8 mouse cellular contexts compared by ENCODE assay signal in the genomic region with DNA sequence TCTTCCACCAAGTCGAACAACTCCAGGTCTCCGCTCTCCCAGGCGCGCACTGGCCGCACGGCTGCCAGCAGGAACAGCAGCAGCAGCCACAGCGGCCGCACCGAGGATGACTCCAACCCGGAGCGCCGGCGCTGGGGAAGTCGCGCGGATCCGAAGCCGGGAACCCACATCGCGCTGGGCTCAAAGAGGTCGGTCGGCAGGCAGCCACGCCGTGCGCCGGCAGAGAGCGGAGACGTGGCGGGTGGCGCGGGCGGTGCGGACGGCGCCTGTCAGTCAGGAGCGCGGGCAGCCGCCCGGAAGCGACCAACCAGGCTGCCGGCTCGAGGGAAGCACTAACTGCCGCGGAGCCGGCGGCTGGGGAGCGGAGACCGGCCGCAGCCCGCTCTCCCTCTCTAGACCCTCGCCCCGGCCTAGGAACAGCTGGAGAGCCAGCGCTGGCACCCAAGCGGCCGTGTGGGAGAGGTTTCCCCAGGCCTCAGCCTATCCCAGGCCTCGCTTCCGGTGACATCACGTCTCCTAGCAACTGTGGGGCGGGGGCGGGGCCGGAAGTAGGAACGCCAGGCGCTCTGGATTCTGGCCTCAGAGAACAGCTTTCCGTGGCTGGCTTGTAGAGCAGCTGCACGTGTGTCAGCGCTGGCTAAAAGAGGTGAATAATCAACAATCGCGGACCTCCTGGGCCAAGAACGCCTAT. TPM values are rescaled to one million over a fixed set of nuclear protein-coding genes. Genes with fewer than 3 reads are reported as not detected.
A peak's percentile ranks its signal among the peaks of the same experiment; 100 is the strongest.
DNase-seq lines count a peak whose midpoint lies in the region; ATAC-seq and TF ChIP-seq lines count a peak whose summit lies in the region.

A gene (minus strand): TSS at position 500 of the 691 bp plus-strand sequence.

- peak; percentile 96 for DNase-seq in 416B (ENCODE audit: low read depth)
- DNase-seq in heart, adult 8-10 months (ENCODE audit: low spot score), result peak; percentile 85
- peak; percentile 91 for DNase-seq in kidney, adult 9 months
- peak; percentile 96 for DNase-seq in limb, embryonic 14.5 days (ENCODE audit: low spot score)
- peak; percentile 98 for DNase-seq in midbrain, postnatal 0 days (ENCODE audit: low spot score)
- peak; percentile 65 to 77 for DNase-seq in spleen, postnatal 14 days (ENCODE audit: low spot score in 2 of 2)

- no peaks in the 10 kb centered on the region for H3K36me3 ChIP-seq in embryonic facial prominence, embryonic 15.5 days
- H3K36me3 ChIP-seq in limb, embryonic 14.5 days (ENCODE audit: control insufficient read depth, insufficient read depth, low read length), result no peaks in the 10 kb centered on the region
- H3K36me3 ChIP-seq in midbrain, postnatal 0 days (ENCODE audit: insufficient read depth, low read length), result no peaks in the 10 kb centered on the region

- WGBS in bone marrow, adult 2 months, result under 1% methylated on average over 69 of the region's 69 CpGs
- WGBS in embryonic facial prominence, embryonic 15.5 days, result under 1% methylated on average over 69 of the region's 69 CpGs
- under 1% methylated on average over 54 of the region's 69 CpGs for WGBS in limb, embryonic 14.5 days
- under 1% methylated on average over 67 of the region's 69 CpGs for WGBS in midbrain, postnatal 0 days

- TF ChIP-seq CTCF in bone marrow, adult 2 months (IDR thresholded peaks at IDR 0.05; ENCODE audit: control insufficient read depth, insufficient read depth, low read length), result no peak
- no peak for TF ChIP-seq CTCF in midbrain, postnatal 0 days (IDR thresholded peaks at IDR 0.05)

- H3K4me3 ChIP-seq in bone marrow, adult 2 months (replicated peaks; ENCODE audit: control insufficient read depth, low read depth, low read length), result peak within 1 kb of the TSS; percentile 77
- H3K4me3 ChIP-seq in embryonic facial prominence, embryonic 15.5 days (replicated peaks), result peak within 1 kb of the TSS; percentile 90
- H3K4me3 ChIP-seq in limb, embryonic 14.5 days (replicated peaks; ENCODE audit: low read length), result peak within 1 kb of the TSS; percentile 74
- H3K4me3 ChIP-seq in midbrain, postnatal 0 days (ENCODE audit: low read depth, low read length), result peak within 1 kb of the TSS; percentile 82

- ATAC-seq in embryonic facial prominence, embryonic 15.5 days (ENCODE audit: insufficient number of reproducible peaks, low FRiP score, low TSS enrichment, low read depth), result peak; percentile 100
- ATAC-seq in limb, embryonic 14.5 days (ENCODE audit: low FRiP score, low read depth), result peak; percentile 100
- ATAC-seq in midbrain, postnatal 0 days (ENCODE audit: low FRiP score), result peak; percentile 100

- peak within 1 kb of the TSS; percentile 86 for H3K9ac ChIP-seq in embryonic facial prominence, embryonic 15.5 days
- H3K9ac ChIP-seq in limb, embryonic 14.5 days (ENCODE audit: low read depth, low read length, severe bottlenecking), result peak within 1 kb of the TSS; percentile 91
- peak within 1 kb of the TSS; percentile 77 for H3K9ac ChIP-seq in midbrain, postnatal 0 days (replicated peaks; ENCODE audit: low read length, poor library complexity, severe bottlenecking)

- H3K27me3 ChIP-seq in embryonic facial prominence, embryonic 15.5 days, result no peaks in the 10 kb centered on the region
- no peaks in the 10 kb centered on the region for H3K27me3 ChIP-seq in limb, embryonic 14.5 days (ENCODE audit: control insufficient read depth, insufficient read depth, low read length)
- no peaks in the 10 kb centered on the region for H3K27me3 ChIP-seq in midbrain, postnatal 0 days (ENCODE audit: insufficient read depth, low read length)

- no peaks in the 10 kb centered on the region for H3K9me3 ChIP-seq in embryonic facial prominence, embryonic 15.5 days (replicated peaks)
- no peaks in the 10 kb centered on the region for H3K9me3 ChIP-seq in limb, embryonic 14.5 days (ENCODE audit: control insufficient read depth, low read length)
- no peaks in the 10 kb centered on the region for H3K9me3 ChIP-seq in midbrain, postnatal 0 days (ENCODE audit: low read length)

- H3K27ac ChIP-seq in bone marrow, adult 2 months (ENCODE audit: control insufficient read depth, insufficient read depth, low read depth, low read length, poor library complexity), result peak within 1 kb of the TSS; percentile 96
- H3K27ac ChIP-seq in embryonic facial prominence, embryonic 15.5 days (replicated peaks), result peak within 1 kb of the TSS; percentile 100
- H3K27ac ChIP-seq in limb, embryonic 14.5 days (replicated peaks; ENCODE audit: low read depth, low read length), result peak within 1 kb of the TSS; percentile 96
- H3K27ac ChIP-seq in midbrain, postnatal 0 days (ENCODE audit: low read depth, low read length), result peak within 1 kb of the TSS; percentile 96

- peak within 1 kb of the TSS; percentile 58 for H3K4me2 ChIP-seq in embryonic facial prominence, embryonic 15.5 days (replicated peaks)
- H3K4me2 ChIP-seq in limb, embryonic 14.5 days (replicated peaks; ENCODE audit: low read depth, low read length, severe bottlenecking), result peak within 1 kb of the TSS; percentile 65
- peak within 1 kb of the TSS; percentile 66 for H3K4me2 ChIP-seq in midbrain, postnatal 0 days (ENCODE audit: low read depth, low read length, poor library complexity, severe bottlenecking)

- peak; percentile 42; the same call in 1 of the 2 replicates for TF ChIP-seq POLR2A in bone marrow, adult 2 months (IDR thresholded peaks at IDR 0.05; ENCODE audit: borderline replicate concordance, control insufficient read depth, low read depth, low read length)
- peak; percentile 87; the same call in 1 of the 2 replicates for TF ChIP-seq POLR2A in limb, embryonic 14.5 days (IDR thresholded peaks at IDR 0.05; ENCODE audit: borderline replicate concordance, extremely low read depth, insufficient read depth, insufficient read length)

- no peaks in the 10 kb centered on the region for H3K4me1 ChIP-seq in bone marrow, adult 2 months (ENCODE audit: control insufficient read depth, insufficient read depth, low read length)
- H3K4me1 ChIP-seq in embryonic facial prominence, embryonic 15.5 days, result no peaks in the 10 kb centered on the region
- H3K4me1 ChIP-seq in limb, embryonic 14.5 days (ENCODE audit: control insufficient read depth, insufficient read depth, low read length), result peaks cover 3% of the 10 kb centered on the region; the same call in 1 of the 2 replicates
- 0 out of 2 replicates have a peak, but pooled peaks cover 5% of the 10 kb centered on the region for H3K4me1 ChIP-seq in midbrain, postnatal 0 days (ENCODE audit: insufficient read depth, low read length)

RNA-seq across cellular contexts. Expression of the gene that starts here (rescaled TPM):
- polyA plus RNA-seq in bone marrow, adult 2 months (2011; ENCODE audit: insufficient read depth, insufficient read length, low replicate concordance, missing spikeins), result 4.4 and 9.6 TPM in 2 replicates
- 43.9 and 45.3 TPM in 2 replicates for polyA plus RNA-seq in embryonic facial prominence, embryonic 15.5 days (2015; fragmentation: Nextera tagmentation; extraction: Ambion mirVana)
- total RNA-seq in heart, adult 8-10 months (2022), result 10 to 100 TPM; 14.1 to 17.2 (median 15.5) TPM
- 18.2 and 19.7 TPM in 2 replicates for polyA plus RNA-seq in limb, embryonic 14.5 days (2012; rRNA removed)
- polyA plus RNA-seq in limb, embryonic 14.5 days (2014; fragmentation: Nextera tagmentation; extraction: Ambion mirVana), result 43.2 and 43.3 TPM in 2 replicates
- 14.4 and 28.3 TPM in 2 replicates for total RNA-seq in midbrain, postnatal 0 days (2014; rRNA removed)
- 16.5 and 19.1 TPM in 2 replicates for polyA plus RNA-seq in midbrain, postnatal 0 days (2015; fragmentation: Nextera tagmentation; extraction: Ambion mirVana)

Comparison
In these comparisons a context has a peak if more than half of its experiments do, and no peak if none do; other contexts are left out.
1. Peak in every context shown above with its lines: DNase-seq, ATAC-seq, H3K4me3 ChIP-seq and H3K27ac ChIP-seq.